Mouse (Mus musculus) embryo, embryonic 10 days (tissue): ENCODE results near the gene Thyn1.

Experiments
- DNase-seq: peaks from one replicate; pipeline ENCODE4 v3.0.0-alpha.2; 2015; ENCODE audit warnings: low spot score

Thyn1 gene

DNA sequence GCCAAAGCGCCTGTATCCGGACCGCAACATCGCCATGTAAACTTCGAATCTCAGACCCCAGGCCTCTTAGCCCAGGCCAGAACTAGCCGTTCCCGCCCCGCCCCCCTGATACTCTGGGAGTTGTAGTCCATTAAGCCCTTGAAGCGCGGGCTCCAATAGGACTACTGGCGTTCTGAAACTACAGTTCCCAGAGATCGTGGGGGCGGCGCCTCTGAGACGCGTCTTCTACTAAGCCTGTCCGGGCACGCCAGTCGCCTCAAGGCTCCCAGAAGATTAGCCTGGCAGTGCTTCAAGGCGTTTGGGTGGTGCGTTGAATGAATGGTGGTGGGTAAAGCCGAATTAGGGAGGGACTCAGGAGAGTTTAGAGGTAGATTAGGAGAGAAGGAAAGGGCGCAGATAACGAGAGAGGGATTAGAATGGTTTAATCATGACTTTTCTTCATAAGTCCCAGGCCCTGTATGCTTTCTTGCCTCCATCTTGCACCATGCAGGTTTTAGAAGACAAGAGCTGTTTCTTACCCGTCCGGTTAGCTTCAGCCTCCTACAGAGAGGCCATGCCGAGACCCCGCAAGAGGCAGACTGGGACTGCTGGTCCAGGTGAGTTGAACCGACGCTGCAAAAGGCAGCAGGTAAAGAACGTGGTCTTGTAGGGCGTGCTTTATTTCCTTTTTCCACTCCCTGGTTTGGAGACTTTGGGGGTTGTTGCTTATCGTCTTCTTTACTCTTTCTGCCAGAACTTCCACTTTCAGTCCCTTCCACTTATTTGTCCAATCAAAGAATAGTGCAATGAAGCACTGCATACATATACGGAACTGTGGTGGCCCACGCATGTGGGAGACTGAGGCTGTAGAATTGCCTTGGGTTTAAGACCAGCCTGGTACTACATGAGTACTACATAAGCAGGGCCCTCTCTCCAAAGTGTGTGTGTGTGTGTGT, at the start of gene Thyn1, which contains the start of gene Acad8:
TSS of gene Thyn1 (plus strand) at position 250 of the 935 bp plus-strand sequence.
TSS of gene Acad8 (minus strand) at position 106 of the 935 bp plus-strand sequence.
- peak; percentile 97 for DNase-seq

- no peak for DNase-seq
Observed at GRCm38 (mm10) chr9:26977754-26978153, 21.8 kb upstream of the Thyn1 start.

DNA sequence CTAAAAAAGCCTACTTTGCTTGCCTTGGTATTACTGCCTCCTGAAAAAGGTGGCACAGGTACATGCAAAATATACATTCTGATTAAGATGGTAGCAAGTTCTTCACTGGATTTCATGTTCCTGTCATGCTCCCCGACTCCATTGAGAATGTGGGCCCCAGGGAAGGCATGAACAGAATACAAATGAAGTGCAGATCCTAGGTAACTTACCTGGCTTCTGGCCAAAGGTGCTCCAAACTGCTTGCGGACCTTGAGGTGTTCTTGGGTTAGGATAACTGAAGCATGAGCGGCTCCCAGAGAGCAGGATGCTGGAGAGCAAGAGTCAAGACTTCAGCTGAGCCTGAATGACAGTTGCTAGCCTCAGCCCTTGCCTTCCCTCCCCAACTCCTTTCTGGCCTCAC, 20.7 kb upstream of the Thyn1 start:
- no peak for DNase-seq

DNA sequence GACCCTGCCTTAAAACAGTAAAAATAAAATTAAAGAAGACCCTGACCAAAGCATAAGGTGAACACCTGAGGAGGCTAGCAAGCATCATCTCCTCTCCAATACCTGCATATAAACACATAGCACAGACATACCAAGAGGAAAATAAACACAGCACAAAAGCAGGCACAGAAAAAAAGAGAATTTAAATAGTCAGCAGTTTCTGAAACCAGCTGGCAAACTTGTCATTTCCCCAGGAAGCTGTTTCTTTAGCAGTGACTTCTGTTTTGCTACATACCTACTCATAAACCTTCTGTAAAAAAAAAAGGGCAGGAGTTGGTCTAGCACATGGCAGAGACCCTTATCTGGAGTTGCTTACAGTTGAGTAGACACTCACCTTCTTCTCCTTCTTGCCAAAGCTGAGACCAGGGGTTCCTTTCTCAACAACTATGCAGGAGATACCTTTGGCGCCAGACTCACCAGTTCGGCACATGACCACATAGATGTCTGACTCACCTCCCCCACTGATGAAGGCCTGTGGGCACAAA, 14.4 kb upstream of the Thyn1 start:
- DNase-seq, result no peak

DNA sequence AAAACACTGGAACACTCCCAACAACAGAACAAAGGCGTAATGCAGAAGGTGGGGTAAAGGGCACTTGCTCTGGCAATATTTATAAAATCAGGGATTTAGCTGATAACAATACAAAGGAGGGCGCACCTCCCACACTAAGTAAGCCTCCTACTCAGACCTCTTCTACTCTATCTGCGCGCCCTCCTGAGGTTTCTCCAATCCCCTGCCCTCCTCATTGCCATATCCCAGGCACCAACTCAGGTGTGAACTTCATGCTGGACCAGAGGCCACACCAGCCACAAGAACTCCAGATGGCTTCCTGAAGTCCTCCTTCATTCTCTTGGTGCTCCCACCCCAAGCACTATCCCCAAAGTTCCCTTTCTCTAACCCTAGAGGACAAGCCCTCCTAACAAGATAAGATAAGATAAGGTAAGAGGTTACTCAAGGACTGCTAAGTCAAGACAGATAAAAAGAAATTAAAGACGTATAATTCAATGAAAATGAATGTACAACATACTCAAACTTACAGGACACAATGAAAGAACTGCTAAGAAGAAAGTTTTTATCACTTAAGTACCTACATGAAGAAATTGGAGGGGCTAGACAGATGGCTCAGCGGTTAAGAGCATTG, 13.7 kb upstream of the Thyn1 start:
- DNase-seq, result no peak

DNA sequence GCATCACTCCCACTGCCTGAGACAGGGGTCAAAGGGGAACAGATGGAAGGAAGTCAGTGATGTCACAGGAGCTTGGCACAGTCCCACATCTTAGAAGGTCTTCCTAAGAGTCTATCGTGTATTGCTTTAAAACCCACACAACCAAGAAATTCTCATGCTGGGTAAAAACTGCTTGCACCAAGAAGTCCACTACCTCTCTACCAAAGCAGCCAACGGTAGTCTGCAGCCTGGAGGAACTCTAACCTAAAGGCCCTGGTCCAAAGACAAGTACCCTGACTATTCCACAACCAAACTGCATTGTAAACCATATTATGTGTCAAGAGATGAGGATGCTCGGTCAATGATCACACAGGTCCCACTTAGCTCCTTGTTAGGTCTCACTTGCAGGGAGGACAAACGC, 9.3 kb upstream of the Thyn1 start:
- no peak for DNase-seq

- no peak for DNase-seq
Observed at GRCm38 (mm10) chr9:26993118-26993517, 6.4 kb upstream of the Thyn1 start.

- DNase-seq, result no peak
Observed at GRCm38 (mm10) chr9:26993900-26994299, 5.6 kb upstream of the Thyn1 start.

DNA sequence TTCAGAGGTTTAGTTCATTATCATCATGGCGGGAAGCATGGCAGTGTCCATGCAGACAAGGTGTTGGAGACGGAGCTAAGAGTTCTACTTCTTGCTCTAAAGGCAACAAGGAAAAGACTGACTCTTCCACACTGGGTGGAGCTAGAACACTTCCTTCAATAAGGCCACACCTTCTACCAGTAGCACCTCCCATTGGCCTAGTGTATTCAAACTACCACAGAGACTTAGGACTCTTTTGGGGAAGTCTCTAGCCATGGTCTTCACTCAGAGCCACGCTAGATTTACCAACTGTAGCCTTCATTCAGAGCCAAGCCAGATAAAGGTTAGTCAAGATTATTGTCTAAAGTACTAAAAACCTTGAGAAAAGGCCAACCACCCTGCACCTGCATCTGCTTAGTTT, 2.4 kb upstream of the Thyn1 start:
- no peak for DNase-seq

- DNase-seq, result no peak
Observed at GRCm38 (mm10) chr9:26997501-26997900, 2.0 kb upstream of the Thyn1 start.

DNA sequence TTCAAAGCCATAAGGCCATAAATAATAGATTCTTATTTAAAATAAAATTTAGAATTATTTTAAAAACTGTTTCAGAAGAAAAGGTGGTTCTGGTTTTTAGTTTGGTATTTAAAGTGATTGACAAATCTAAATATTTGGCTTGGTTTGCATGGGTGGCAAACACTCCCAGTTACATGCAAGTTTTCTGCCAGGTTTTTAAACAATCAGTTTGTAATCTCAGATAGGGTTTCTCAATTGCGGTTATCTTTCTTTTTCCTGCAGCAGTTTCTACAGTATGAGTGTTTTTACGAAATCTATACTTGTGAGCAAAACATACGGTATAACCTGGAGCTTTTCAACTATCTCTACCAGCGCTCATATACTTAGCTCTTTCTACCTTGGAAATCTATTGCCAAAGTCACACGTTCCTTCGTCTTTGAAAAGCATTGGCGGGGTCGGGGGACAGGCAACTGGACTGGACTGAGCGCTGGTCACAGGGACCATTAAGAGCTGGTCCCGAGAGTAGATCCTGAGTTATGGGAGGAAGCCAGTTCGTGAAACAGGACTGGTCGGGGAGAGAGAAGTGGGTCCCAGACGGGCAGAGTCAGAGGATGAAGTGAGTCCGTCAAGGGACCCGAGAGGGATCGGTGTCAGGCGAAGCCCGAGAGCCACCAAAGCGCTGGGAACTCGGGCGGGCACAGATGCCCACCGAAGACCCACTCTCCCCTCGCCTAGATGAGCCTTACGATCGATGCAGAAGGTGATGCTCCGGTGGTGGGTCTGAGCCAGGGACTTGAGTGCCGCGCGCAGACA, 645 bp upstream of the Thyn1 start:
- DNase-seq, result peak; percentile 53

DNA sequence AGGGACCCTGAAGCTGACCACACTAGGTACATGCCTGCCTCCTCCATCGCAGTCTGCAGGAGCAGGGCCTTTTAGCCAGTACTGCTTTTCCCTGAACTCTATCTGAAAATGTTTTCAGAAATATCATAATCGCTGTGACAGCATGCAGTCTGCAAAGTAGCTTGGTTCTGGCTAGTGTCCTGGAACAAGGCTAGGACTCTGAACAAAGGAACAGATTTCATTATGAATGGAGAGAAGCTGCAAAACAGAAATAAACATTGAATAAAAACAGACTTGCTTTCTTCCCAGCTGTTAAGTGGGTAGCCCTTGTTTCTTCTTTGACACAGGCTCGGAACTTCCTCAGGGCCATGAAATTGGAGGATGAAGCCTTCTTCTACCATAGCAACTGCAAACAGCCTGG, 5.7 kb downstream of the Thyn1 start:
- no peak for DNase-seq

DNA sequence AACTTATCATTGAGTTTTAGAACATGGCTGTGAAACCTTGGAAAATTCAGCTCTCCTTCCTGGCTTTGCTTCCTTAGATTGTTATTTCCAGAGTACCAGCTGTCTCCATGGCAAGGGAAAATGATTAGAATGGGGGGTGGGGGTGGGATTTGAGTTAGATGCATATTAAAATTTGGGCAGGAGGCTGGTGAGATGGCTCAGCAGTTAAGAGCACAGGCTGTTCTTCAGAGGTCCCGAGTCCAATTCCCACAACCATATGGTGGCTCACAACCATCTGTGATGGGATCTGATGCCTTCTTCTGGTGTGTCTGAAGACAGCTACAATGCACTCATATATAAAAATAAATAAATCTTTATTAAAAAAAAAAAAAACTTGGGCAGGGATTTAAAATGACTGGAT, 6.4 kb downstream of the Thyn1 start:
- DNase-seq, result no peak

GRCm38 (mm10) chr9:27006866-27007265, 7.4 kb downstream of the Thyn1 start:
- DNase-seq, result no peak

DNA sequence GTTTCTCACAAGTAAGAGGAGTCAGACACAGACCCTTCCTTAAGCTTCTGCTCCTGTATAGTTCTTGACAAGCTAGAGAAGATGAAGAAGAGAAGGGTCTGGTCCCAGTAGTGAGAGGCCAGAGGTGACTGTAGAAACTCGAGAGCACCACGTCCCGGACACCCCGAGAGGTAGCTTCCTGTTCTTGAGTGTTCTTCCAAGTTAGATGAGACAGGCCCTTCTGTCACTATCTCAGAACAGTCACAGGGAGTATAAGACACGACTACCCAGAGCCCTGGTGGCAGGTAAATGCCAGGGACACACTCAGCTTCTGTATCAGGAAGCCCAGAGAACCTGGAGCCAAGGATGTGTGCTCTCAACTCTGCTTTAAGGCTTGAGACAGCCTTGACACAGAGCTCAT, 9.7 kb downstream of the Thyn1 start:
- DNase-seq, result no peak

- no peak for DNase-seq
Observed at GRCm38 (mm10) chr9:27011572-27011971, 12.1 kb downstream of the Thyn1 start.

DNA sequence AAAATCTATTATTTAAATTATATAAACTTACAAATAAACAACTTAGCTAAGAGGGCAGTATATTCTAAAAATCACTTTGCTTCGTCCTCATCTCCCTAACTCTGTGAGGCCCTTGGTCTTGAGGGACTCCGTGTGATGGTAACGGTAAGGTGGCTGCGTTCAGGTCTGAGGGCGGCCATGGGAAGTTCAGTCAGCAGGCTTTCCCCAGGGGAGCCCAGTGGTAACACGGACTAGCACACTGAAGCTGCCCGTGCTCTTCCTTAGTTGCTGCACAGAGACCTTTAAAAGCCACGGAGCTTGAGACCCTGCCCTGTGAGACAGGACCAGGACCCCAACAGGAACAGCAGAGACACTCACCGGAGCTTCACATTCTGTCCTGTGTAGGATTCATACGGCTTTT, 19.5 kb downstream of the Thyn1 start:
- DNase-seq, result no peak

- DNase-seq, result no peak
Observed at GRCm38 (mm10) chr9:27023681-27024080, 24.2 kb downstream of the Thyn1 start.

DNA sequence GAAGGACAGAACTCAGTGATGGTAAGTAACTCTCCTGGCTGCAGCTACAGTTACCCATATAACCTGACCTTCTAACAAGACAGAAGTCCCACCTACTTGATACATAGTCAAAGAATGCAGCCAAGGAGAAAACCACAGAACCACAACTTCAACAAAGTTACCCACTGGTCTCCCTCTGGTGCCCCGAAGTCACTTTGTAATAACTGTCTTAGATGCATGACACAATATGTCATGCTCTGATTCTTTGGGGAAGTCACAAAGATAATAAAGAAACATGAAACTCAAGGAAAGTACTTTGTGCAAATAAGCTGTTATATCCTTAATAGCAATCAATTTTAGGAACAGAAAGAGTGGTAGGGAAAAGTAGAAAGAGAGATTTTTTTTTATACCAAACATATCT, 27.2 kb downstream of the Thyn1 start:
- no peak for DNase-seq

DNA sequence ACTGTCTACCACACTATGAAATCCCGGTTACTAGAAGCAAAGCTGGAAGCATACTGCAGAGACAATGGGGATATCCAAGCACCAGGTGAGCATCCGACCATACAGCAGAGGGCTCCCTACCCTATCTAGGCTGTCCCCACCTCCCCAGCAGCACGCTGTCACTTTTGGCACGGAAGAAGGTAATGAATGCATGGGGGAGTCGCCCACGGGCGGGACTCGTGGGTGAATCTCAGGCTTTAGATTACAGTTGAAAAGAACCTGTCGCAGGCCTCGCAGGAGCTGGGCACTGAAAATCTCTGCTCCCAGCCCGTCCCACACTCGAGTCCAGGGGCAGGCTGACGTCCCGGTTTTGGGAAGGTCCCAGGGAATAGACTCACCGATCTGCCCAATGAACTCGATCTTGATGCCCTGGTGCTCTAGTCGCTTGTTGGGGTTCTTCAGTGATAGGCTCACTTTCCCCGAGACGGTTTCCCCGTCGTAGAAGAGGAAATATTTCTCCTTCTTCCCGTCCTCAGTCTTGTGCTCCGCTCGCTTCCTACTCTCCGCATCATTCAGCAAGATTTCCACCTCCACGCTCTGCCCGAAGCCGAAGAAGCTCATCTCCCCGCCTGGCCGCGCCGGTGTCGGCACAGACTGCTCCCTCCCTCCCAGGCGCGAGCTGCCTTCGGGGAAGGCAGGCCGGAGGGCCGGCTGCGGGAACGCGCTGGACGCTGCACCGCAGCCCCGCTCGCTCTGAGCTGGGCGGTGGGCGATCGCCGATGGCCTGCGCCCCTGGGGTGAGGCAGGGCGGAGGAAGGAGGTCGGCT, 29.7 kb downstream of the Thyn1 start:
- peak; percentile 39 for DNase-seq
